Mouse (Mus musculus): ENCODE results near the gene Xntrpc. TPM values are rescaled to one million over a fixed set of nuclear protein-coding genes. Genes with fewer than 3 reads are reported as not detected.
A peak's percentile ranks its signal among the peaks of the same experiment; 100 is the strongest.

Xntrpc gene
- polyA plus RNA-seq, 1 experiment from 2014 or later = 0.95 TPM

DNA sequence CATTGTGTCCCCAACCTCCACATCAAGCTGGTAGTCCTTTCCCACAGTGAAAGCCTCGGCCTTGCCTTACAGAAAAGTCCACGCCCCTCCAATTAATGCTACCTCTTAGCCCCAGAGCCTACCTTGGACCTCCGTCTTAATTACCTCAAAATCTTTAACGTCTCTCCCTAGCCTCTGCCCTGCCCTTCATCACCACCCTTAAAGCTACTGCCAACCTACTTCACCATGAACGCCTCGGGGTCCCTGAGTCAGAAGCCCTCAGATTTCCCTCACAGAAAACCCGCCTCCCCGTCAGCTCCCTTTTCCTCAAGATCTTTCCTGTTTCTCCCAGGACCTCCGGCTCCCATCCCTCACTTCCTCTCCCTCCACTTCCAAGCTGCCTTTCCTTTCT, 863 bp upstream of the Xntrpc start:
- ATAC-seq (replicated peaks; ENCODE audit: extremely low read depth, insufficient read depth, low FRiP score) = peak; percentile 3; the same call in 1 of the 2 replicates
- H3K4me3 ChIP-seq (ENCODE audit: low read length) = peak overlapping the region; percentile 64
- H3K4me2 ChIP-seq (ENCODE audit: low read depth, low read length) = peak overlapping the region; percentile 75
- H3K36me3 ChIP-seq (ENCODE audit: control insufficient read depth, insufficient read depth) = peaks cover 3% of the 10 kb centered on the region; the same call in 1 of the 2 replicates
- H3K27me3 ChIP-seq (ENCODE audit: control insufficient read depth, insufficient read depth, low read length) = no peaks in the 10 kb centered on the region
- peak overlapping the region; percentile 86 for H3K27ac ChIP-seq (ENCODE audit: low read length)
- peaks cover 12% of the 10 kb centered on the region for H3K4me1 ChIP-seq (ENCODE audit: control insufficient read depth, insufficient read depth, low read length)
- H3K9ac ChIP-seq (ENCODE audit: low read length) = peak overlapping the region; percentile 72
- H3K9me3 ChIP-seq (replicated peaks; ENCODE audit: control insufficient read depth, low read length) = no peaks in the 10 kb centered on the region
- 0% methylated on average over 9 of the region's 9 CpGs for WGBS

DNA sequence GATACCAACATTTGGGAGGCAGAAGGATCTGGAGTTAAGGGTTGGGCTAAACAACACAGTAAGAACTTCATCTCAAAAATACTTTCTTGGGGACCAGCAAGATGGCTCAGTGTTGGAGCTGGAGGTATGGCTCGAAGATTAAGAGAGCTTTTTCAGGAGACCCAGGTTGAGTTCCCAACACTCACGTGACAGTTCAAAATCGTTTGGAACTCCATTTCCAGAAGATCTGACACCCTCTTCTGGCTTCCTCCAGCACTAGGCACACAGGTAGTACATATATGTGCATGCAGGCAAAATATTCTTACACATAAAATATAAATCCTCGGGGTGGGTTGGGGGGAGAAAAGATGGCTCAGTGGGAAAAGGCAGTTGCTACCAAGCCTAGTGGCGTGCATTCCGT, 850 bp downstream of the Xntrpc start:
- WGBS = 66% methylated on average over 6 of the region's 6 CpGs
- Histone ChIP-seq H3K9ac (ENCODE audit: low read length) (peak overlapping the region; percentile 72), H3K4me2 (ENCODE audit: low read depth, low read length) (peak overlapping the region; percentile 75), H3K4me3 (ENCODE audit: low read length) (peak overlapping the region; percentile 64), H3K4me1 (ENCODE audit: control insufficient read depth, insufficient read depth, low read length) (peaks cover 12% of the 10 kb centered on the region), H3K9me3 (replicated peaks; ENCODE audit: control insufficient read depth, low read length) (no peaks in the 10 kb centered on the region), H3K36me3 (ENCODE audit: control insufficient read depth, insufficient read depth) (peaks cover 6% of the 10 kb centered on the region; the same call in 1 of the 2 replicates), H3K27ac (ENCODE audit: low read length) (no peak overlapping the region), H3K27me3 (ENCODE audit: control insufficient read depth, insufficient read depth, low read length) (no peaks in the 10 kb centered on the region)
- no peak for ATAC-seq (replicated peaks; ENCODE audit: extremely low read depth, insufficient read depth, low FRiP score)

GRCm38 (mm10) chr7:102076714-102077296, 11.3 kb downstream of the Xntrpc start:
- ATAC-seq (replicated peaks; ENCODE audit: extremely low read depth, insufficient read depth, low FRiP score) = no peak
- Histone ChIP-seq H3K9ac (ENCODE audit: low read length) (no peak overlapping the region), H3K4me2 (ENCODE audit: low read depth, low read length) (no peak overlapping the region), H3K4me3 (ENCODE audit: low read length) (no peak overlapping the region), H3K9me3 (replicated peaks; ENCODE audit: control insufficient read depth, low read length) (no peaks in the 10 kb centered on the region), H3K4me1 (ENCODE audit: control insufficient read depth, insufficient read depth, low read length) (no peaks in the 10 kb centered on the region), H3K27ac (ENCODE audit: low read length) (no peak overlapping the region), H3K36me3 (ENCODE audit: control insufficient read depth, insufficient read depth) (peaks cover 67% of the 10 kb centered on the region), H3K27me3 (ENCODE audit: control insufficient read depth, insufficient read depth, low read length) (no peaks in the 10 kb centered on the region)
- WGBS = 76% methylated on average over 6 of the region's 7 CpGs

DNA sequence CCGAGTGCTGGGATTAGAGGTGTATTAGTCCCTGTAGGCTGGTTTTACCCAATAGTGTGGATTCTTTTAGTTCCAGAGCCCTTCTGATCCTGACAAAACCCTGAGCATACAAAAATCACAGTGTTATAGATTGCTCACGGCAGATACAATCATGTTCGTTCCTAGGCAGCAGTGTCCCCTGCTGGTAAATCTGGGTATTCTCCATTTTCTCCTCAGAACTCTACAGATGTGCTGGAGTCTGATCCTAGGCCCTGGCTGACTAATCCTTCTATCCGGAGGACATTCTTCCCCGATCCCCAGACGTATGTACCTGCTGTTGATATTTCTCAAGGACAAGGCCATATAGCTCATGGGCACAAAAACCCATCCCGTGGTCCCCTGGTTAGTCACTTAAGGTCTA, 13.0 kb downstream of the Xntrpc start:
- H3K4me2 ChIP-seq (ENCODE audit: low read depth, low read length) = no peak overlapping the region
- no peak for ATAC-seq (replicated peaks; ENCODE audit: extremely low read depth, insufficient read depth, low FRiP score)
- H3K9ac ChIP-seq (ENCODE audit: low read length) = no peak overlapping the region
- H3K36me3 ChIP-seq (ENCODE audit: control insufficient read depth, insufficient read depth) = peaks cover 60% of the 10 kb centered on the region
- no peak overlapping the region for H3K4me3 ChIP-seq (ENCODE audit: low read length)
- H3K27ac ChIP-seq (ENCODE audit: low read length) = no peak overlapping the region
- H3K9me3 ChIP-seq (replicated peaks; ENCODE audit: control insufficient read depth, low read length) = no peaks in the 10 kb centered on the region
- H3K27me3 ChIP-seq (ENCODE audit: control insufficient read depth, insufficient read depth, low read length) = no peaks in the 10 kb centered on the region
- 76% methylated on average over 7 of the region's 7 CpGs for WGBS
- no peaks in the 10 kb centered on the region for H3K4me1 ChIP-seq (ENCODE audit: control insufficient read depth, insufficient read depth, low read length)

DNA sequence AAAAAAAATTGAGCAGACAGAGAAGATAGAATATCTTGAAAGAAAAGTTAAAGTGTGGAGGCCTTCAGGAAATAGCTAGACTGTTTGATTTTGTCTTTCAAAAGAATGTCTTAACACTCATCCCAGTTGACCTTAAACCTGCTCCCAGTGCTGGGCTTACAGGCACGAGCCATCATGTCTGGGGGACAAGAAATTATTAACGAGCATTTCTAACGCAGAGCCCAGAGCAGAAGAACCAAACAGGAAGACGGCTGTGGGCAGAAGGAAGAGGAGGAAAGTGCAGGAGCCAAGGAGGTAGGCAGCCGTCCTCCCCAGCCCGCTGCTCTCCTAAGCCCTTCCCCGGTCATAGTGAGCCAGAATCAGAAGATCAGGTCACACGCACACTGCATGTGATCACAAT, 14.8 kb downstream of the Xntrpc start:
- H3K36me3 ChIP-seq (ENCODE audit: control insufficient read depth, insufficient read depth) = peaks cover 51% of the 10 kb centered on the region
- no peak overlapping the region for H3K4me2 ChIP-seq (ENCODE audit: low read depth, low read length)
- WGBS = 87% methylated on average over 8 of the region's 8 CpGs
- no peaks in the 10 kb centered on the region for H3K9me3 ChIP-seq (replicated peaks; ENCODE audit: control insufficient read depth, low read length)
- no peaks in the 10 kb centered on the region for H3K4me1 ChIP-seq (ENCODE audit: control insufficient read depth, insufficient read depth, low read length)
- no peak overlapping the region for H3K27ac ChIP-seq (ENCODE audit: low read length)
- ATAC-seq (replicated peaks; ENCODE audit: extremely low read depth, insufficient read depth, low FRiP score) = no peak
- no peaks in the 10 kb centered on the region for H3K27me3 ChIP-seq (ENCODE audit: control insufficient read depth, insufficient read depth, low read length)
- no peak overlapping the region for H3K9ac ChIP-seq (ENCODE audit: low read length)
- no peak overlapping the region for H3K4me3 ChIP-seq (ENCODE audit: low read length)

DNA sequence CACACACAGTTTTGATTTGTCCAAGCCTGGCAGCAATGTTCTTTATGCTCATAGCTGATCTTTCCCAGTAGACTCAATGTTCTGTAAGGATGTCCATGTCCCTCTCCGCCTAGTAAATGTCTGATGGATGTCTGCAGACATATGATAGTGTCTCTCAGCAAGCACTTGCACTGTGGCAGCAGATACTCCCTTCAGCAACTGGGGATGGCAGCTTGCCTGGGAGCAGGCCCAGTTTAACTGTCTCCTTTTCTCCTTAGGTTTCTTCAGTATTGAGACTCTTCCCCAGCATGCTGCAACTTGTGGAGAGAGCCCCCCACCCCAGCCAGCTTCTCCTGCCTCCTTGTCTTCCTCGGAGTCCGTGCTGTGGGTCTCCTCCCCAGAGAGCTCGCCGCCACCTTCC, 16.3 kb downstream of the Xntrpc start:
- peaks cover 41% of the 10 kb centered on the region for H3K36me3 ChIP-seq (ENCODE audit: control insufficient read depth, insufficient read depth)
- H3K9ac ChIP-seq (ENCODE audit: low read length) = no peak overlapping the region
- H3K4me1 ChIP-seq (ENCODE audit: control insufficient read depth, insufficient read depth, low read length) = no peaks in the 10 kb centered on the region
- no peaks in the 10 kb centered on the region for H3K27me3 ChIP-seq (ENCODE audit: control insufficient read depth, insufficient read depth, low read length)
- H3K27ac ChIP-seq (ENCODE audit: low read length) = no peak overlapping the region
- 89% methylated on average over 5 of the region's 5 CpGs for WGBS
- H3K9me3 ChIP-seq (replicated peaks; ENCODE audit: control insufficient read depth, low read length) = no peaks in the 10 kb centered on the region
- H3K4me3 ChIP-seq (ENCODE audit: low read length) = no peak overlapping the region
- ATAC-seq (replicated peaks; ENCODE audit: extremely low read depth, insufficient read depth, low FRiP score) = no peak
- no peak overlapping the region for H3K4me2 ChIP-seq (ENCODE audit: low read depth, low read length)

GRCm38 (mm10) chr7:102082816-102083215, 17.3 kb downstream of the Xntrpc start, which contains the start of gene Trpc2:
Trpc2 (plus strand) TSS chr7:102083116.
- H3K4me1 ChIP-seq (ENCODE audit: control insufficient read depth, insufficient read depth, low read length) = no peaks in the 10 kb centered on the region
- H3K9me3 ChIP-seq (replicated peaks; ENCODE audit: control insufficient read depth, low read length) = no peaks in the 10 kb centered on the region
- WGBS = 84% methylated on average over 5 of the region's 5 CpGs
- no peak within 1 kb of the TSS for H3K27ac ChIP-seq (ENCODE audit: low read length)
- peaks cover 31% of the 10 kb centered on the region for H3K36me3 ChIP-seq (ENCODE audit: control insufficient read depth, insufficient read depth)
- H3K9ac ChIP-seq (ENCODE audit: low read length) = no peak within 1 kb of the TSS
- no peak within 1 kb of the TSS for H3K4me2 ChIP-seq (ENCODE audit: low read depth, low read length)
- no peak for ATAC-seq (replicated peaks; ENCODE audit: extremely low read depth, insufficient read depth, low FRiP score)
- H3K4me3 ChIP-seq (ENCODE audit: low read length) = no peak within 1 kb of the TSS
- no peaks in the 10 kb centered on the region for H3K27me3 ChIP-seq (ENCODE audit: control insufficient read depth, insufficient read depth, low read length)

- WGBS = 78% methylated on average over 26 of the region's 26 CpGs
- Histone ChIP-seq H3K4me2 (ENCODE audit: low read depth, low read length) (no peak overlapping the region), H3K4me1 (ENCODE audit: control insufficient read depth, insufficient read depth, low read length) (no peaks in the 10 kb centered on the region), H3K4me3 (ENCODE audit: low read length) (no peak overlapping the region), H3K9me3 (replicated peaks; ENCODE audit: control insufficient read depth, low read length) (no peaks in the 10 kb centered on the region), H3K27me3 (ENCODE audit: control insufficient read depth, insufficient read depth, low read length) (no peaks in the 10 kb centered on the region), H3K9ac (ENCODE audit: low read length) (no peak overlapping the region), H3K36me3 (ENCODE audit: control insufficient read depth, insufficient read depth) (peaks cover 26% of the 10 kb centered on the region), H3K27ac (ENCODE audit: low read length) (no peak overlapping the region)
- no peak for ATAC-seq (replicated peaks; ENCODE audit: extremely low read depth, insufficient read depth, low FRiP score)
Measured at GRCm38 (mm10) chr7:102084041-102084696, 18.7 kb downstream of the Xntrpc start.

DNA sequence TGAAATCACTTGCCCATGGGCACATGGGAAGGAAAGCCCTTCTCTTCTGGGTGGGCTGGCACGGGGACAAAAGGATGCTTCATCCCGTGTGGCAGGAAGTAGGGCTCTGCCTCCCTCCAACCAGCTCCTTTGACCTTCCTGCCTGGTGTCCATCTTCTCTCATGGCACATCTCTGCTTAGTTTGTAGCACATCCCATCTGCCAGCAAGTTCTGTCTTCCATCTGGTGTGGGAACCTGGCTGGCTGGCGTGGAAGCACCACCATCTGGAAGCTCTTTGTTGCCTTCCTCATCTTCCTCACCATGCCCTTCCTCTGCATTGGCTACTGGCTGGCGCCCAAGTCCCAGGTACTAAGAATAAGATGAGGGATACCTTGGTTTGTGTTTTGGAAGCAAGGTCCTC, 21.8 kb downstream of the Xntrpc start:
- H3K9ac ChIP-seq (ENCODE audit: low read length) = no peak overlapping the region
- H3K27me3 ChIP-seq (ENCODE audit: control insufficient read depth, insufficient read depth, low read length) = no peaks in the 10 kb centered on the region
- H3K27ac ChIP-seq (ENCODE audit: low read length) = no peak overlapping the region
- no peak for ATAC-seq (replicated peaks; ENCODE audit: extremely low read depth, insufficient read depth, low FRiP score)
- no peak overlapping the region for H3K4me3 ChIP-seq (ENCODE audit: low read length)
- no peak overlapping the region for H3K4me2 ChIP-seq (ENCODE audit: low read depth, low read length)
- H3K36me3 ChIP-seq (ENCODE audit: control insufficient read depth, insufficient read depth) = peaks cover 9% of the 10 kb centered on the region
- 94% methylated on average over 4 of the region's 4 CpGs for WGBS
- no peaks in the 10 kb centered on the region for H3K4me1 ChIP-seq (ENCODE audit: control insufficient read depth, insufficient read depth, low read length)
- no peaks in the 10 kb centered on the region; the same call in 1 of the 2 replicates for H3K9me3 ChIP-seq (replicated peaks; ENCODE audit: control insufficient read depth, low read length)

Data from heart, embryonic 16.5 days (tissue).